ENCODE assay signal across 25 mouse cellular contexts in the genomic region with DNA sequence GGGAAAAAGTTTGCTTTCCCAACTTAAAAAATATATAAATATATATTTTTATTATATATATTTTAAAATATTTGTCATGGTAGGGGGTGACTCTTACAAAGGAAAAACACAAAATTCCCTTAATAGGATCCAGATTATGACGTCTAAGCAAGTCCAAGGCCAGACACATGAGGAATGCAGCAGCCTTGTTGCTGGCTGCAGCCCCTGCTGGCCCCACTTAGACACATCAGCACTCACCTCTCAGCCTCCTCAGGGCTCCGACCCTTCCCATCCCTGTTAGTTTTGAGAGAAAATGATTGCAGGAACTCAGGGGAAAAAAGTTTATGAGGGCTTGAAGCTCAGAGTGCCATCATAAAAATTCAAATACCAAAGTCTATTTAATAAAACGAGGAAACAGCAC.
DNase-seq lines count a peak whose midpoint lies in the region; ATAC-seq and TF ChIP-seq lines count a peak whose summit lies in the region.
"Had no signal": no experiment of that assay in that cellular context is flagged by ENCODE, and none has a peak within 500 bp of the region (broad histone marks: within the 10 kb centered on the region; RNA-seq: fewer than 3 reads in every experiment).

No protein-coding gene starts in this region.

- peak overlapping the region; percentile 75 for H3K27ac ChIP-seq in embryonic facial prominence, embryonic 13.5 days
- 0 out of 2 replicates have a peak overlapping the region, but pooled peaks have one; percentile 22 for H3K27ac ChIP-seq in limb, embryonic 13.5 days
- H3K27ac ChIP-seq in left cerebral cortex, adult 2 months = no peak overlapping the region
- H3K27ac ChIP-seq: forebrain, embryonic 12.5 days; hindbrain, embryonic 15.5 days; kidney, embryonic 15.5 days; midbrain, embryonic 15.5 days had no signal

- no peak for ATAC-seq in embryonic facial prominence, embryonic 13.5 days (ENCODE audit: insufficient number of reproducible peaks, insufficient read depth, low FRiP score, low TSS enrichment, low read depth)
- ATAC-seq in limb, embryonic 13.5 days (ENCODE audit: low FRiP score, low read depth) = peak; percentile 87
- ATAC-seq: intestine, postnatal 0 days; midbrain, embryonic 15.5 days; Patski had no signal

- WGBS in embryonic facial prominence, embryonic 13.5 days = 26% methylated on average over 3 of the region's 3 CpGs
- 20% methylated on average over 3 of the region's 3 CpGs for WGBS in limb, embryonic 13.5 days
- 68% methylated on average over 3 of the region's 3 CpGs for WGBS in lung, adult 2 months

- TF ChIP-seq POLR2A in lung, adult 2 months (IDR thresholded peaks at IDR 0.05; ENCODE audit: borderline replicate concordance, extremely low read depth, low read depth, low read length) = no peak

- H3K4me1 ChIP-seq in embryonic facial prominence, embryonic 13.5 days = peaks cover 13% of the 10 kb centered on the region
- peaks cover 12% of the 10 kb centered on the region for H3K4me1 ChIP-seq in limb, embryonic 13.5 days
- no peaks in the 10 kb centered on the region for H3K4me1 ChIP-seq in lung, adult 2 months (ENCODE audit: control insufficient read depth, insufficient read depth, low read length)
- H3K4me1 ChIP-seq: forebrain, embryonic 12.5 days; hindbrain, embryonic 15.5 days; kidney, embryonic 15.5 days; megakaryocyte, embryonic 14.5 days; midbrain, embryonic 15.5 days had no signal

- intact Hi-C loops in left cerebral cortex, adult 2 months (cut with DNase I) = no loop called here

- TF ChIP-seq CTCF in lung, adult 2 months (IDR thresholded peaks at IDR 0.05; ENCODE audit: insufficient read depth, low read length) = no peak
- no peak for TF ChIP-seq CTCF in left cerebral cortex, adult 2 months (IDR thresholded peaks at IDR 0.05)

- no peak overlapping the region for H3K4me2 ChIP-seq in embryonic facial prominence, embryonic 13.5 days
- H3K4me2 ChIP-seq in limb, embryonic 13.5 days (replicated peaks) = no peak overlapping the region
- H3K4me2 ChIP-seq: forebrain, embryonic 12.5 days; hindbrain, embryonic 15.5 days; kidney, embryonic 15.5 days; liver, embryonic 11.5 days; midbrain, embryonic 15.5 days had no signal

- no peaks in the 10 kb centered on the region for H3K9me3 ChIP-seq in embryonic facial prominence, embryonic 13.5 days
- no peaks in the 10 kb centered on the region for H3K9me3 ChIP-seq in limb, embryonic 13.5 days
- H3K9me3 ChIP-seq: forebrain, embryonic 12.5 days; hindbrain, embryonic 15.5 days; kidney, embryonic 15.5 days; megakaryocyte, embryonic 14.5 days; midbrain, embryonic 15.5 days had no signal

- H3K9ac ChIP-seq in embryonic facial prominence, embryonic 13.5 days = no peak overlapping the region
- no peak overlapping the region for H3K9ac ChIP-seq in limb, embryonic 13.5 days
- H3K9ac ChIP-seq: forebrain, embryonic 12.5 days; hindbrain, embryonic 15.5 days; kidney, embryonic 15.5 days; midbrain, embryonic 15.5 days had no signal

- peak; percentile 58 for DNase-seq in embryo, embryonic 10 days (ENCODE audit: low spot score)
- DNase-seq in embryo, embryonic 9.5 days (ENCODE audit: extremely low spot score) = no peak
- DNase-seq in NIH3T3 (ENCODE audit: low read depth) = peak; percentile 14
- DNase-seq in lung, adult 2 months = no peak
- DNase-seq in cerebellum, postnatal 4 days (ENCODE audit: low spot score in 2 of 2) = no peak
- no peak for DNase-seq in left cerebral cortex, adult 2 months (ENCODE audit: extremely low spot score in 1 of 2, low spot score in 2 of 2)
- DNase-seq: adrenal gland, postnatal 10 days; cerebellum, postnatal 14 days; gastrocnemius, postnatal 14 days; heart, postnatal 14 days; kidney, postnatal 4 days; layer of hippocampus, adult 9-11 months; lung, adult 18-20 months; thymus, adult 2 months had no signal

- H3K36me3 ChIP-seq in embryonic facial prominence, embryonic 13.5 days = no peaks in the 10 kb centered on the region
- no peaks in the 10 kb centered on the region for H3K36me3 ChIP-seq in limb, embryonic 13.5 days
- H3K36me3 ChIP-seq: forebrain, embryonic 12.5 days; hindbrain, embryonic 15.5 days; kidney, embryonic 15.5 days; midbrain, embryonic 15.5 days had no signal

- H3K27me3 ChIP-seq in embryonic facial prominence, embryonic 13.5 days = no peaks in the 10 kb centered on the region
- H3K27me3 ChIP-seq in limb, embryonic 13.5 days = no peaks in the 10 kb centered on the region
- H3K27me3 ChIP-seq: forebrain, embryonic 12.5 days; hindbrain, embryonic 15.5 days; kidney, embryonic 15.5 days; megakaryocyte, embryonic 14.5 days; midbrain, embryonic 15.5 days; Patski had no signal

- H3K4me3 ChIP-seq in embryonic facial prominence, embryonic 13.5 days = no peak overlapping the region
- no peak overlapping the region for H3K4me3 ChIP-seq in limb, embryonic 13.5 days
- H3K4me3 ChIP-seq in lung, adult 2 months (replicated peaks; ENCODE audit: extremely low read depth, low read depth, low read length) = no peak overlapping the region
- H3K4me3 ChIP-seq in left cerebral cortex, adult 2 months = no peak overlapping the region
- H3K4me3 ChIP-seq: forebrain, embryonic 12.5 days; hindbrain, embryonic 15.5 days; kidney, embryonic 15.5 days; megakaryocyte, embryonic 14.5 days; midbrain, embryonic 15.5 days; myocyte had no signal

Comparison
In these comparisons a context has a peak if more than half of its experiments do, and no peak if none do; other contexts are left out.
1. DNase-seq: peak in embryo, embryonic 10 days (single experiment) and NIH3T3 (single experiment); none in embryo, embryonic 9.5 days (single experiment), lung, adult 2 months (single experiment), cerebellum, postnatal 4 days (0 of 2) and left cerebral cortex, adult 2 months (0 of 2).